Mouse (Mus musculus): ENCODE measurements around the gene Ppp1r27.

GRCm38 (mm10) chr11:120560952-120561728 lies 10.2 kb upstream of the Ppp1r27 start:
- no peak for TF ChIP-seq CTCF (IDR thresholded peaks at IDR 0.05; ENCODE audit: insufficient read depth, low read length)
- TF ChIP-seq POLR2A (IDR thresholded peaks at IDR 0.05; ENCODE audit: borderline replicate concordance, extremely low read depth, low read depth, low read length): no peak

All from lung, adult 2 months (tissue).